Mouse (Mus musculus) lung, embryonic 14.5 days (tissue): Measurements from ENCODE around the gene Synpo2. TPM values are rescaled to one million over a fixed set of nuclear protein-coding genes. Genes with fewer than 3 reads are reported as not detected.

Experiments used
- ATAC-seq: fragments of 200-750 bp; cut with Nextera tagmentation; 2 replicates; pipeline ENCODE4 v1.8.0; 2017; ENCODE audit warnings: mild to moderate bottlenecking, moderate TSS enrichment, moderate library complexity; ENCODE audit not compliant: insufficient read depth
- DNase-seq: peaks from one replicate; pipeline ENCODE4 v3.0.0-alpha.2; 2015
- H3K27ac ChIP-seq: fragments of 300-500 bp; sonication (generic); 2 replicates; pipeline ENCODE4 v1.5.1; 2014; ENCODE audit warnings: low read depth, mild to moderate bottlenecking, moderate library complexity
- H3K27me3 ChIP-seq: fragments of 300-500 bp; sonication (generic); 2 replicates; pipeline ENCODE4 v1.6.1; 2014; ENCODE audit warnings: low read length, control low read depth; ENCODE audit not compliant: insufficient read depth
- H3K36me3 ChIP-seq: fragments of 300-500 bp; sonication (generic); 2 replicates; pipeline ENCODE4 v1.6.1; 2014; ENCODE audit warnings: control low read depth; ENCODE audit not compliant: insufficient read depth
- H3K4me1 ChIP-seq: fragments of 300-500 bp; sonication (generic); 2 replicates; pipeline ENCODE4 v1.6.1; 2014; ENCODE audit warnings: antibody characterized with exemption, control low read depth; ENCODE audit not compliant: insufficient read depth
- H3K4me2 ChIP-seq: fragments of 300-500 bp; sonication (generic); 2 replicates; pipeline ENCODE4 v1.6.1; 2014; ENCODE audit warnings: mild to moderate bottlenecking
- H3K4me3 ChIP-seq: fragments of 300-500 bp; sonication (generic); 2 replicates; pipeline ENCODE4 v1.5.1; 2014; ENCODE audit warnings: low read depth, low read length
- H3K9ac ChIP-seq: fragments of 300-500 bp; sonication (generic); 2 replicates; pipeline ENCODE4 v1.6.1; 2014
- H3K9me3 ChIP-seq: fragments of 300-500 bp; sonication (generic); 2 replicates; pipeline ENCODE4 v1.6.1; 2016; ENCODE audit warnings: low read depth, low read length, control low read depth
- CTCF ChIP-seq: IDR thresholded peaks from 2 replicates; pipeline ENCODE4 v1.5.1; 2016; ENCODE audit warnings: antibody characterized with exemption, low read depth
- WGBS: fragments of 180-500 bp; shearing (Covaris S2); extraction: QIAGEN DNeasy Blood & Tissue Kit; methylation state at CpG from one replicate; pipeline ENCODE4 v1.1.7; 2014; 5-methylcytosine and 5-hydroxymethylcytosine counted together
- polyA plus RNA-seq: library from polyadenylated mRNA; unstranded; fragments of >200 nt; fragmentation: Nextera tagmentation; extraction: Ambion mirVana; gene quantifications from 2 replicates; pipeline ENCODE4 v1.2.1, GENCODE M21; 2014

The Synpo2 gene
- polyA plus RNA-seq, 1 experiment from 2014 or later: 13.2 TPM

- H3K36me3 ChIP-seq: no peaks in the 10 kb centered on the region
- 24% methylated on average over 12 of the region's 12 CpGs for WGBS
- no peak overlapping the region for H3K4me3 ChIP-seq
Measured at GRCm38 (mm10) chr3:123092913-123093639, 142.9 kb downstream of the Synpo2 start.

GRCm38 (mm10) chr3:123092442-123092841 lies 143.5 kb downstream of the Synpo2 start:
- ATAC-seq (peak; percentile 68), DNase-seq (peak; percentile 75)
- 10% methylated on average over 6 of the region's 6 CpGs for WGBS
- Histone ChIP-seq H3K9ac (no peak overlapping the region), H3K4me1 (peaks cover 10% of the 10 kb centered on the region), H3K4me3 (no peak overlapping the region), H3K27ac (peak overlapping the region; percentile 75), H3K36me3 (no peaks in the 10 kb centered on the region), H3K9me3 (no peaks in the 10 kb centered on the region), H3K27me3 (no peaks in the 10 kb centered on the region), H3K4me2 (peak overlapping the region; percentile 13; the same call in 1 of the 2 replicates)
- TF ChIP-seq CTCF: no peak

More at GRCm38 (mm10) chr3:123092913-123093639, 142.9 kb downstream of the Synpo2 start:
- no peaks in the 10 kb centered on the region for H3K27me3 ChIP-seq
- H3K4me1 ChIP-seq: peaks cover 10% of the 10 kb centered on the region
- H3K9ac ChIP-seq: no peak overlapping the region
- peak; percentile 62 for ATAC-seq
- peak; percentile 86 for DNase-seq
- H3K27ac ChIP-seq: peak overlapping the region; percentile 75
- no peaks in the 10 kb centered on the region for H3K9me3 ChIP-seq
- TF ChIP-seq CTCF: no peak
- peak overlapping the region; percentile 41 for H3K4me2 ChIP-seq

GRCm38 (mm10) chr3:123089297-123090020 lies 146.5 kb downstream of the Synpo2 start:
- Histone ChIP-seq H3K9ac (no peak overlapping the region), H3K27me3 (no peaks in the 10 kb centered on the region), H3K4me2 (no peak overlapping the region), H3K4me1 (peaks cover 10% of the 10 kb centered on the region), H3K4me3 (no peak overlapping the region), H3K27ac (no peak overlapping the region), H3K9me3 (no peaks in the 10 kb centered on the region), H3K36me3 (no peaks in the 10 kb centered on the region)
- no peak for TF ChIP-seq CTCF
- 83% methylated on average over 11 of the region's 11 CpGs for WGBS
- ATAC-seq: no peak
- DNase-seq: no peak

GRCm38 (mm10) chr3:123088284-123088683 lies 147.7 kb downstream of the Synpo2 start:
- Histone ChIP-seq H3K36me3 (no peaks in the 10 kb centered on the region), H3K27me3 (no peaks in the 10 kb centered on the region), H3K4me2 (no peak overlapping the region), H3K4me1 (peaks cover 10% of the 10 kb centered on the region), H3K9me3 (no peaks in the 10 kb centered on the region), H3K4me3 (no peak overlapping the region), H3K9ac (no peak overlapping the region), H3K27ac (no peak overlapping the region)
- no peak for TF ChIP-seq CTCF
- DNase-seq (no peak), ATAC-seq (no peak)
- WGBS: 74% methylated on average over 5 of the region's 5 CpGs

GRCm38 (mm10) chr3:123085871-123086501 lies 150.0 kb downstream of the Synpo2 start:
- DNase-seq (no peak), ATAC-seq (no peak)
- H3K4me1 ChIP-seq: no peaks in the 10 kb centered on the region
- H3K27me3 ChIP-seq: no peaks in the 10 kb centered on the region
- H3K36me3 ChIP-seq: no peaks in the 10 kb centered on the region
- WGBS: 76% methylated on average over 16 of the region's 16 CpGs
- H3K4me3 ChIP-seq: no peak overlapping the region
- TF ChIP-seq CTCF: no peak
- no peak overlapping the region for H3K4me2 ChIP-seq
- H3K9me3 ChIP-seq: no peaks in the 10 kb centered on the region
- no peak overlapping the region for H3K9ac ChIP-seq
- H3K27ac ChIP-seq: no peak overlapping the region

- H3K4me2 ChIP-seq: no peak overlapping the region
- WGBS: 43% methylated on average over 3 of the region's 3 CpGs
- no peak for TF ChIP-seq CTCF
- H3K27ac ChIP-seq: no peak overlapping the region
- 0 out of 2 replicates have a peak, but pooled peaks cover 6% of the 10 kb centered on the region for H3K4me1 ChIP-seq
- no peaks in the 10 kb centered on the region for H3K27me3 ChIP-seq
- DNase-seq (no peak), ATAC-seq (no peak)
- H3K4me3 ChIP-seq: no peak overlapping the region
- H3K36me3 ChIP-seq: no peaks in the 10 kb centered on the region
- no peak overlapping the region for H3K9ac ChIP-seq
- no peaks in the 10 kb centered on the region for H3K9me3 ChIP-seq
Measured at GRCm38 (mm10) chr3:123081665-123082064, 154.3 kb downstream of the Synpo2 start.

- no peaks in the 10 kb centered on the region for H3K9me3 ChIP-seq
- H3K36me3 ChIP-seq: no peaks in the 10 kb centered on the region
- DNase-seq: no peak
- no peak overlapping the region for H3K4me2 ChIP-seq
- H3K9ac ChIP-seq: no peak overlapping the region
- ATAC-seq: no peak
- WGBS: 45% methylated on average over 7 of the region's 7 CpGs
- no peak for TF ChIP-seq CTCF
- H3K27ac ChIP-seq: no peak overlapping the region
- H3K27me3 ChIP-seq: no peaks in the 10 kb centered on the region
- H3K4me1 ChIP-seq: 0 out of 2 replicates have a peak, but pooled peaks cover 6% of the 10 kb centered on the region
- H3K4me3 ChIP-seq: no peak overlapping the region
Measured at GRCm38 (mm10) chr3:123080943-123081342, 155.0 kb downstream of the Synpo2 start.
